9 mouse cellular contexts compared by ENCODE assay signal in genomic region chr11:56107929-56108328, GRCm38 (mm10).
DNase-seq lines count a peak whose midpoint lies in the region; ATAC-seq and TF ChIP-seq lines count a peak whose summit lies in the region.
"Had no signal": no experiment of that assay in that cellular context is flagged by ENCODE, and none has a peak within 500 bp of the region (broad histone marks: within the 10 kb centered on the region; RNA-seq: fewer than 3 reads in every experiment).

No protein-coding gene starts in this region.

- H3K4me2 ChIP-seq in intestine, postnatal 0 days (replicated peaks; ENCODE audit: low read depth), result no peak overlapping the region
- no peak overlapping the region for H3K4me2 ChIP-seq in midbrain, postnatal 0 days (ENCODE audit: low read depth, low read length, poor library complexity, severe bottlenecking)
- no peak overlapping the region for H3K4me2 ChIP-seq in stomach, postnatal 0 days (replicated peaks; ENCODE audit: low read depth)

- no peak overlapping the region for H3K4me3 ChIP-seq in cerebellum, adult 2 months (replicated peaks; ENCODE audit: insufficient read depth, low read depth, low read length)
- H3K4me3 ChIP-seq in intestine, postnatal 0 days (ENCODE audit: low read depth, low read length), result no peak overlapping the region
- H3K4me3 ChIP-seq in midbrain, postnatal 0 days (ENCODE audit: low read depth, low read length), result no peak overlapping the region
- no peak overlapping the region for H3K4me3 ChIP-seq in stomach, postnatal 0 days (ENCODE audit: low read depth, low read length)
- H3K4me3 ChIP-seq: megakaryocyte, embryonic 14.5 days had no signal

- H3K9ac ChIP-seq in intestine, postnatal 0 days (ENCODE audit: low read depth, low read length), result no peak overlapping the region
- no peak overlapping the region for H3K9ac ChIP-seq in midbrain, postnatal 0 days (replicated peaks; ENCODE audit: low read length, poor library complexity, severe bottlenecking)
- no peak overlapping the region for H3K9ac ChIP-seq in stomach, postnatal 0 days (ENCODE audit: low read length)

- intact Hi-C loops in heart, postnatal 25 days (cut with DNase I), result loop anchor here (5.0 kb wide), 1 partner anchor 96 kb away; no protein-coding TSS in a partner anchor
- intact Hi-C loops in left cerebral cortex, postnatal 4 days (cut with DNase I), result loop anchor here (5.0 kb wide), 1 partner anchor 591 kb away; no protein-coding TSS in a partner anchor

- H3K4me1 ChIP-seq in cerebellum, adult 2 months (ENCODE audit: control insufficient read depth, insufficient read depth, low read length), result no peaks in the 10 kb centered on the region
- no peaks in the 10 kb centered on the region for H3K4me1 ChIP-seq in intestine, postnatal 0 days (replicated peaks; ENCODE audit: control insufficient read depth, insufficient read depth, low read length)
- H3K4me1 ChIP-seq in midbrain, postnatal 0 days (ENCODE audit: insufficient read depth, low read length), result no peaks in the 10 kb centered on the region
- H3K4me1 ChIP-seq in stomach, postnatal 0 days (replicated peaks; ENCODE audit: control insufficient read depth, insufficient read depth), result no peaks in the 10 kb centered on the region

- no peaks in the 10 kb centered on the region for H3K9me3 ChIP-seq in intestine, postnatal 0 days (ENCODE audit: control insufficient read depth)
- no peaks in the 10 kb centered on the region for H3K9me3 ChIP-seq in midbrain, postnatal 0 days (ENCODE audit: low read length)
- no peaks in the 10 kb centered on the region for H3K9me3 ChIP-seq in stomach, postnatal 0 days (ENCODE audit: control insufficient read depth, low read length)
- H3K9me3 ChIP-seq: megakaryocyte, embryonic 14.5 days had no signal

- WGBS in cerebellum, adult 2 months, result 4% methylated on average over 3 of the region's 3 CpGs
- 10% methylated on average over 3 of the region's 3 CpGs for WGBS in intestine, postnatal 0 days
- WGBS in midbrain, postnatal 0 days, result 10% methylated on average over 3 of the region's 3 CpGs
- WGBS in stomach, postnatal 0 days, result 6% methylated on average over 3 of the region's 3 CpGs

- TF ChIP-seq CTCF in cerebellum, adult 2 months (IDR thresholded peaks at IDR 0.05; ENCODE audit: borderline replicate concordance, insufficient read depth, low read depth, low read length), result peak; percentile 97
- peak; percentile 93 for TF ChIP-seq CTCF in intestine, postnatal 0 days (IDR thresholded peaks at IDR 0.05; ENCODE audit: low read depth)
- TF ChIP-seq CTCF in midbrain, postnatal 0 days (IDR thresholded peaks at IDR 0.05), result peak; percentile 93
- TF ChIP-seq CTCF in stomach, postnatal 0 days (IDR thresholded peaks at IDR 0.05; ENCODE audit: low read depth), result peak; percentile 90

- no peak for TF ChIP-seq EP300 in stomach, postnatal 0 days (optimal IDR thresholded peaks at IDR 0.05)

- no peak overlapping the region for H3K27ac ChIP-seq in cerebellum, adult 2 months (ENCODE audit: insufficient read depth, low read length)
- H3K27ac ChIP-seq in intestine, postnatal 0 days (ENCODE audit: low read depth, low read length), result no peak overlapping the region
- H3K27ac ChIP-seq in midbrain, postnatal 0 days (ENCODE audit: low read depth, low read length), result no peak overlapping the region
- H3K27ac ChIP-seq in stomach, postnatal 0 days (replicated peaks), result no peak overlapping the region

- no peak for TF ChIP-seq POLR2A in cerebellum, adult 2 months (IDR thresholded peaks at IDR 0.05; ENCODE audit: borderline replicate concordance, insufficient read depth, low read length)

- H3K36me3 ChIP-seq in intestine, postnatal 0 days (ENCODE audit: control insufficient read depth, insufficient read depth), result no peaks in the 10 kb centered on the region
- no peaks in the 10 kb centered on the region for H3K36me3 ChIP-seq in midbrain, postnatal 0 days (ENCODE audit: insufficient read depth, low read length)
- no peaks in the 10 kb centered on the region for H3K36me3 ChIP-seq in stomach, postnatal 0 days (ENCODE audit: control insufficient read depth, insufficient read depth, low read length)

- H3K27me3 ChIP-seq in cerebellum, adult 2 months (ENCODE audit: control insufficient read depth, insufficient read depth, low read length), result no peaks in the 10 kb centered on the region
- H3K27me3 ChIP-seq in intestine, postnatal 0 days (replicated peaks; ENCODE audit: control insufficient read depth, insufficient read depth, low read length), result no peaks in the 10 kb centered on the region
- H3K27me3 ChIP-seq in midbrain, postnatal 0 days (ENCODE audit: insufficient read depth, low read length), result no peaks in the 10 kb centered on the region
- H3K27me3 ChIP-seq in stomach, postnatal 0 days (ENCODE audit: control insufficient read depth, insufficient read depth, low read length), result no peaks in the 10 kb centered on the region
- H3K27me3 ChIP-seq: megakaryocyte, embryonic 14.5 days had no signal

- DNase-seq in heart, adult 18-20 months, result peak; percentile 48 to 79
- DNase-seq in heart, postnatal 25 days (ENCODE audit: low spot score), result no peak
- peak; percentile 67 to 81 for DNase-seq in cerebellum, adult 2 months
- DNase-seq in frontal cortex, postnatal 10 days (ENCODE audit: low spot score in 2 of 2), result peak; percentile 10 to 58
- peak; percentile 82 for DNase-seq in left cerebral cortex, postnatal 4 days
- DNase-seq in midbrain, postnatal 0 days (ENCODE audit: low spot score), result peak; percentile 93
- DNase-seq in stomach, postnatal 0 days (ENCODE audit: low spot score), result peak; percentile 84

- 0 out of 2 replicates have a peak, but pooled peaks have one; percentile 49 for ATAC-seq in intestine, postnatal 0 days
- peak; percentile 27; the same call in 1 of the 2 replicates for ATAC-seq in midbrain, postnatal 0 days (ENCODE audit: low FRiP score)
- no peak for ATAC-seq in stomach, postnatal 0 days (ENCODE audit: low FRiP score, low TSS enrichment)
